15 mouse cellular contexts compared by ENCODE assay signal in genomic region chr15:99713569-99713968, GRCm38 (mm10). TPM values are rescaled to one million over a fixed set of nuclear protein-coding genes. Genes with fewer than 3 reads are reported as not detected.
A peak's percentile ranks its signal among the peaks of the same experiment; 100 is the strongest.
DNase-seq lines count a peak whose midpoint lies in the region; ATAC-seq and TF ChIP-seq lines count a peak whose summit lies in the region.
"Had no signal": no experiment of that assay in that cellular context is flagged by ENCODE, and none has a peak within 500 bp of the region (broad histone marks: within the 10 kb centered on the region; RNA-seq: fewer than 3 reads in every experiment).

No protein-coding gene starts in this region.

- no peak overlapping the region for H3K4me2 ChIP-seq in hindbrain, embryonic 13.5 days

- peak overlapping the region; percentile 80 for H3K27ac ChIP-seq in heart, embryonic 10.5 days
- peak overlapping the region; percentile 66 for H3K27ac ChIP-seq in testis, adult 2 months (ENCODE audit: control insufficient read depth, insufficient read depth, low read depth, low read length)
- H3K27ac ChIP-seq in hindbrain, embryonic 13.5 days, result peak overlapping the region; percentile 83

- 0 out of 2 replicates have a peak, but pooled peaks have one; percentile 30 for ATAC-seq in hindbrain, embryonic 13.5 days (ENCODE audit: low FRiP score)

- H3K4me3 ChIP-seq in heart, embryonic 10.5 days, result no peak overlapping the region
- H3K4me3 ChIP-seq in testis, adult 2 months (ENCODE audit: control insufficient read depth, low read depth, low read length), result no peak overlapping the region
- no peak overlapping the region for H3K4me3 ChIP-seq in hindbrain, embryonic 13.5 days
- H3K4me3 ChIP-seq: erythroblast, embryonic 14.5 days had no signal

- H3K9ac ChIP-seq in hindbrain, embryonic 13.5 days, result peak overlapping the region; percentile 3; the same call in 1 of the 2 replicates

- H3K27me3 ChIP-seq in heart, embryonic 10.5 days (ENCODE audit: insufficient read depth, poor library complexity, severe bottlenecking), result 0 out of 2 replicates have a peak, but pooled peaks cover 7% of the 10 kb centered on the region
- H3K27me3 ChIP-seq in testis, adult 2 months (ENCODE audit: control insufficient read depth, insufficient read depth, low read length), result no peaks in the 10 kb centered on the region
- H3K27me3 ChIP-seq in hindbrain, embryonic 13.5 days, result no peaks in the 10 kb centered on the region
- H3K27me3 ChIP-seq: CH12.LX had no signal

- WGBS in heart, embryonic 10.5 days, result 76% methylated on average over 3 of the region's 3 CpGs
- 67% methylated on average over 3 of the region's 3 CpGs for WGBS in hindbrain, embryonic 13.5 days

- no peak for DNase-seq in heart, embryonic 10.5 days (ENCODE audit: low spot score)
- DNase-seq in heart, adult 9 months (ENCODE audit: low spot score in 2 of 2), result no peak
- DNase-seq in testis, postnatal 14 days (ENCODE audit: low spot score), result no peak
- DNase-seq in right cerebral cortex, postnatal 25 days, result no peak
- no peak for DNase-seq in retina, embryonic 14.5 days (ENCODE audit: low spot score)
- DNase-seq: gastrocnemius, postnatal 25 days; kidney, adult 11 months; left cerebral cortex, postnatal 4 days; thymus, adult 2 months had no signal

- H3K36me3 ChIP-seq in heart, embryonic 10.5 days, result peaks cover 81% of the 10 kb centered on the region
- H3K36me3 ChIP-seq in testis, adult 2 months (ENCODE audit: control insufficient read depth, insufficient read depth, low read length), result peaks cover 5% of the 10 kb centered on the region
- peaks cover 76% of the 10 kb centered on the region for H3K36me3 ChIP-seq in hindbrain, embryonic 13.5 days

- peaks cover 43% of the 10 kb centered on the region for H3K4me1 ChIP-seq in heart, embryonic 10.5 days
- peaks cover 6% of the 10 kb centered on the region for H3K4me1 ChIP-seq in testis, adult 2 months (ENCODE audit: control insufficient read depth, insufficient read depth, low read length)
- H3K4me1 ChIP-seq in hindbrain, embryonic 13.5 days (replicated peaks), result peaks cover 53% of the 10 kb centered on the region

- TF ChIP-seq POLR2A in testis, adult 2 months (IDR thresholded peaks at IDR 0.05; ENCODE audit: control insufficient read depth, low read depth, low read length), result no peak

- no peaks in the 10 kb centered on the region for H3K9me3 ChIP-seq in heart, embryonic 10.5 days
- H3K9me3 ChIP-seq in hindbrain, embryonic 13.5 days, result no peaks in the 10 kb centered on the region

- no peak for TF ChIP-seq CTCF in testis, adult 2 months (IDR thresholded peaks at IDR 0.05; ENCODE audit: control insufficient read depth, insufficient read depth, insufficient replicate concordance, low read depth, low read length)

RNA-seq across cellular contexts. Expression of gene Gpd1, which starts 3.7 kb away (rescaled TPM):
- polyA plus RNA-seq in heart, embryonic 10.5 days (2016; fragmentation: Nextera tagmentation; extraction: Ambion mirVana), result 0.74 and 0.87 TPM in 2 replicates
- 16.6 and 16.9 TPM in 2 replicates for polyA plus RNA-seq in testis, adult 2 months (2012; rRNA removed)
- 1.6 and 2.1 TPM in 2 replicates for polyA plus RNA-seq in hindbrain, embryonic 13.5 days (2015; fragmentation: Nextera tagmentation; extraction: Ambion mirVana)

RNA-seq across cellular contexts. Expression of gene Gm17349, which starts 8.3 kb away (rescaled TPM):
- polyA plus RNA-seq in heart, embryonic 10.5 days (2016; fragmentation: Nextera tagmentation; extraction: Ambion mirVana), result not detected in 2 replicates
- not detected in 2 replicates for polyA plus RNA-seq in testis, adult 2 months (2012; rRNA removed)
- not detected in 2 replicates for polyA plus RNA-seq in hindbrain, embryonic 13.5 days (2015; fragmentation: Nextera tagmentation; extraction: Ambion mirVana)
- polyA plus RNA-seq: liver, embryonic 16.5 days; neural tube, embryonic 14.5 days; thymus, adult 2 months had no signal

RNA-seq across cellular contexts. Expression of gene Smarcd1, which starts 11.6 kb away (rescaled TPM):
- 31.1 and 45.5 TPM in 2 replicates for polyA plus RNA-seq in heart, embryonic 10.5 days (2016; fragmentation: Nextera tagmentation; extraction: Ambion mirVana)
- 26.3 and 30.9 TPM in 2 replicates for polyA plus RNA-seq in testis, adult 2 months (2012; rRNA removed)
- polyA plus RNA-seq in hindbrain, embryonic 13.5 days (2015; fragmentation: Nextera tagmentation; extraction: Ambion mirVana), result 134 and 145 TPM in 2 replicates

RNA-seq across cellular contexts. Expression of gene Cox14, which starts 11.8 kb away (rescaled TPM):
- 164 and 187 TPM in 2 replicates for polyA plus RNA-seq in heart, embryonic 10.5 days (2016; fragmentation: Nextera tagmentation; extraction: Ambion mirVana)
- polyA plus RNA-seq in testis, adult 2 months (2012; rRNA removed), result 50.5 and 51.6 TPM in 2 replicates
- 160 and 174 TPM in 2 replicates for polyA plus RNA-seq in hindbrain, embryonic 13.5 days (2015; fragmentation: Nextera tagmentation; extraction: Ambion mirVana)

RNA-seq across cellular contexts. Expression of gene Asic1, which starts 43.4 kb away (rescaled TPM):
- polyA plus RNA-seq in heart, embryonic 10.5 days (2016; fragmentation: Nextera tagmentation; extraction: Ambion mirVana), result 3.2 and 5.2 TPM in 2 replicates
- 0.07 and 0.16 TPM in 2 replicates for polyA plus RNA-seq in testis, adult 2 months (2012; rRNA removed)
- 58.3 and 63.0 TPM in 2 replicates for polyA plus RNA-seq in hindbrain, embryonic 13.5 days (2015; fragmentation: Nextera tagmentation; extraction: Ambion mirVana)
- polyA plus RNA-seq: erythroblast, embryonic 14.5 days had no signal
